Mouse (Mus musculus): ENCODE measurements around the gene Plekhg5. TPM values are rescaled to one million over a fixed set of nuclear protein-coding genes. Genes with fewer than 3 reads are reported as not detected.

Gene Plekhg5
- polyA plus RNA-seq (2014; fragmentation: Illumina TruSeq; extraction: RNeasy Lipid Tissue Mini Kit (QIAGEN cat#74804); ENCODE audit: low read depth, low replicate concordance): 0.13 TPM

DNA sequence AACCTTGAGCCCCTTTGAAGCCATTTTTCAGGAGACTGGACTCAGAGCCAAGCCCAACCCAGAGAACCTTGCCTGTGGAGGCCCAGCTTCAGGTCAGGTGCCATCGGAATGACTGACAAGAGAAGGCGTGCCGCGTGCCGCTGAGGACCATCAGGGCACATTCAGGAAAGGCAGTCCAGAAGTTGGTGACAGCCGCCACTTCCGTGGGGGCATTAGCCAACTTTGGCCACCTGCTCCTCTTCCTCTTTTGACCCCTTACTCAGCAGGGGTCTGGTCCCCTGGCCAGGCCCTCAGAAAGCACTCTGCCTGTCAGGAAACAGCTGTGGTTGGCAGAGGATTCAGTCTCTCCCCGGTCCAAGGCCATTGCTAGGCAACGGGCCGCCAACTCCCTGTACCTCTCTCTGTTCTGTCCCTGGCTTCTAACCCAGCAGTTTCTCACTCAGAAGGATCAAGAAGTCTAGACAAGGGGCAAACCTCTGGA lies at the start of gene Plekhg5:
Gene Plekhg5 (plus strand): TSS at position 378 of the 481 bp plus-strand sequence.

DNA sequence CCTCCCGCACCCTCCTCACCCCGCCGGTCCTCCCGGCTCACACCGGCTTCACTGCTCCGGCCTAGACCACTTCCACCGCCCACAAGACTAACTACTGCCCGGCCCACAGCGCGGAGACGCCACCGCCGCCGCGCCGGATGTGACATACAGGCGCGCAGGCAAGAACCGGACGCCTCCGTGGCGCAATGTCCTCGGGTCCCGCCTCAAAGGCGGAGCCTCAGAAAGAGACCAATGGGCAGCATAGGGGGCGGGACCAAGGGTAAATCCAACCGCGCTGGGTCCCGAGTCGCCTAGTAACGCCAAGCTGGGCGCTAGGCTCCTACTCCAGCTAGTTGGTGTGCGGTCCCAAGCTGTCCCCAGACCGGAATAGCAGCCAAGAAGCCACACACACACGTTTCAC lies 44.8 kb upstream of the Plekhg5 start, which contains the start of gene Zbtb48:
Gene Zbtb48 (minus strand): TSS at position 148 of the 400 bp plus-strand sequence.

DNA sequence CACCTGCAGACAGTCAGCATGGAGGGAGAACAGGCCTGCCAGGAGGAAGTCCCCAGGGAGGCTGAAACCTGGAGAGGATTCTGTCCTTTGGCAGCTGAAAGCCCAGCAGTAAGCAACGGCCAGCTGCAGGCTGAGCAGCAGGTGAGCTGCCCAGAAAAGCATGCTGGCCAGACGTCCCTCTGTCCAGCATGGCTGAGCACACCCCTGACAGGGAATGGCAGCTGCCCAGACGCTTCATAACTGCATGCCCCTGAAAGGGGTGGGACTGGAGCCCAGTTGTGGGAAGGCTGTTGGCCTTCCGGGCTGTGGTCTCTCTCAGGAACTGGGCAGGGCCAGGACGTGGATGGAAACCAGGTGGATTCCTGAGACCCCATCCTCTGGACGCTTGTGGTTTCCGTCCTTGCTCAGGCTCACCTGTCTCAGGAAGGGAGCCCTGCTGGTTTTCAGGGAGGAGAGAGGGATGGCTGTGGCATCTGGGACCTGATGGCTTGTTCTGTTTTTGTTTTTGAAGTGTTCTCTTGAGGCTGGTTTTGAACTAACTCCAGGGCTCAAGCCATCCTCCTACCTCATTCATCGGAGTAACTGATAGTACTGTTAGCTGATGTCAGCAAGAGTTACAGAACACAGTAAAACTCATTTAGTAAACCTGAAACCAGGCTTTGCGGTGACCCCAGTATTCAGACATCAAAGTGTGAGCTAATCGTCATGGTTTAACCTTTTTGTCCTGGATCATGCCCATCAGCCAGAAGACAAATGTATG lies 33.9 kb upstream of the Plekhg5 start, which contains the start of gene Tas1r1:
Gene Tas1r1 (minus strand): TSS at position 344 of the 760 bp plus-strand sequence.

DNA sequence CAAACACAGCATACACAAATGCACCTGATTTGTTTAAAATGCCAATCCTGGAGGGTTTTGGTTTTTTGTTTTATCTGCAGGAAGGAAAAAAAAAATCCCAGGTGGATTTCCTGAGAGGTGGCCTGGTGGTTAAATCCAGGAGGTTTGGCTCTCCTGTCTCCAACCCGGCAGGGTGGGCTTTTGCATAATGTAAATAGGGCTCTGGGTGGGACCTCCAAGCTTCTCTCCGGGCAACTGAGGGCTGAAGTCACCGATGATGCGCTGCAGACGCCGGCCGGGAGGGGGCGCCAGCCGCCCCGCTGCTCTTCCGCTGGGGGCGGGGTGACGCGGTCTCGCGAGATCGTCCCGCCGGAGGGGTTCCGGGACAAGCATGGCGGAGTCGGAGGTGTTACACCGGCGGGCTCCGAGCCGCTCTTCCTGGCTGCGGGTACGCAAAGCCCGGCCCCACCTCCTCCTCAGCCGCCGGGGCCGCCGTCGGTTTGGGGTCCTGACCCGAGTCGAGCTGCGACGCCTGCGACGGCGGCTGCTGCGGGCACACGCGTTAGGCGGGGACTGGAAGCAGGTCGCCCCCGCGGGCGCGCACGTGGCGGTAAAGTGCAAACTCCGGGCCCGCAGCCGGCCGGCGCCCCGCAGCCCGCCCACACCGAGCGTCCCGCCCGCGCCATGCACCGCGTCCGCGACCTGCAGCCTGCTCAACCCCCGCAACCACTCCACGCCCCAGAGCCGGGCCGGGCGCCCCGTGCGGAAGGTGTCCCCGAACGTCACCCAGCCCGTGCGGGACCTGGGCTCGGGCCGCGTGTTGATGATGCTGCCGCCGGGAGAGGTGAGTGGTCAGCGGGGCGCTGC lies 33.1 kb upstream of the Plekhg5 start, which contains the start of gene Nol9:
Gene Nol9 (plus strand): TSS at position 337 of the 846 bp plus-strand sequence.

DNA sequence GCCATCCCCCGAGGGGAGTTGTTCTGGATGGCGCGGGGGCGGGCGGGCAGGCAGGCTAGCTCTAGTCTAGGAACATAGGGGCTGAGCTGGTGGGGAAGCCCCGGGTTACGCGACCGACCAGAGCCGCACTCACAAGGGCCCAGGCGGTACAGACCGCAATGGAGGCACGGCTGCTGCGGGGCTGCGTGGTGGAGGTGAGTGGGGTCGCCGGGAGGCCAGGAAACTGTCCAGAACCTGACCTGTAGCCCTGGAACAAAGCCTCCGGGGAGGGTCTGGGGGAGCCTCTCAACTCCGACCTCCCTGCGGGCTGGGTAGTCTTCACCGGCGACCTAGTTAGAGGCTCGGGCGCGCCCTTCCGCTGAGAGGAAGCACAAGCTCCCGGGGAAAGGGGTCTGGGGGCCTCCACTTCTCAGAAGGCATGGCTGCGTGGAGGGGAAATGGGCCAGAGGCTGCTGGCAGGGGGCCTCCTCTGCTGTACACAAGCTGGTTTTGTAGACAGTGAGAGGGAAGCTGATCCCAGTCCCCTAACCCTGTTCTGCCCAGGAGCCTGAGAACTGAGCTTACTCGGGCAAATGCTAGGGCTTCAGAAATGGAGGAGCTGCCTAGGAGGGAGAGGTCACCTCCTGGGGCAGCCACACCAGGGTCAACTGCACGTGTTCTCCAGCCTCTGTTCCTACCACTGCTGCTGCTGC lies 43.8 kb downstream of the Plekhg5 start, which contains the start of gene Tnfrsf25:
Gene Tnfrsf25 (plus strand): TSS at position 14 of the 692 bp plus-strand sequence.

DNA sequence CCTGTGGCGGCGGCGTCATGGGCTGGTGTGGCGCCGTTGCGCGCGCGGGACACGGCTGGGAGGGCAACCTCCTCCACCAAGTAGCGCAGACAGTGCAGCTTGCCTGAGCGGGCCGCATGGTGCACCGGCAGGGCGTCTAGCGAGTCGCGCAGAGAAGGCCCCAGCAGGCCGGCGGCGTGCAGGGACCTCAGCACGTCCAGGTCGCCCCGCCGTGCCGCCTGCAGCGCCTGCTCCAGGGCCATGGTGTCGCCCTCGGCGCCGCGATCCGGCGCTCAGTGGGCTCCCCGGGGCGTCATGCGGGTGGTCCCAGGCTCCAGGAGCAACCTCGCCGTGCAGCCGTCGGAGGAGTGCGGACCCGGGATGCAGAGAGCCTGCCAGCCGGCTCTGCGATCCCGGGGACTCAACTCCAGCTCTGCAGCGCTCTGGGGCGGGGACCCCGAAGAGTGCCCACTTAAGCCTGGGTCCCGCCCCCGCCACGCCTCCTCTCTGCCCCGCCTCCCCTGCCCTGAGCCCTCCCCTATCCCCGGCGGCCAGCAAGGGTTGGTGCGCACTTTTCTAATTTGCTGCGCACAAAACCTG lies 79.8 kb downstream of the Plekhg5 start, which contains the start of gene Espn:
Gene Espn (minus strand): TSS at position 406 of the 579 bp plus-strand sequence.

DNA sequence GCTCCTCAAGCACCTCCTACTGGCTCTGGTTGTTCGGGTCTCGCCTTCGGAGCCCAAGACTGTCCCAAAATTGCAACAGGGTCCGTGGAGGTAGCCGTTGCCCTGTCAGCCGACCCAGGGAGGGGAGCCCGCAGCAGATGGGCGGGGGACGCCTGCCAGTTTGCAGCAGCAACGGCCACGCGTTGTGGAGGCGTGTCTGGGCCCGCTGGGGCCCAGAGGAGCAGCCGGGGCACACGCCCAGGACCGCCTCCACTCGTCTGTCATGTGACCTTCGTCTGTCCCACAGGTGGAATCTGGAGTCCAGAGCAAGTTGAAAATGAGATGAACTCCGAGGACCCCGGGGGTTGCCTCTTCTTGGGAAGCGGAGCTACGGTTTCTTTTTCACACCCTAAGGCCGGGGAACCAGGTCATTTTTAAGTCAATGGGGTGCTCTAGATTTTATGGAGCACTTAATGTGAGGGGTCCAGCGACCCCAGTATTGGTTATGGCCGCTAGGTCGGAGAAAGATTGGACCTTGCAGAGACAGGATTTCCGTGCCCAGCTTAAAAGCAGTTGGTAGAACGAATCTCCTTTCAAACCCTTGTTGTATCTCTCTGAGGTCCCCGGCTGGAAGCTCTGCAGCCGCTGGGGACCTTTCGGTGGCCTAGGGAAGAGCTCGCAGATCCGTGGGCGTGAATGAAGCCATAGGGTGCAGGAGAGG lies 86.4 kb downstream of the Plekhg5 start, which contains the start of gene Hes2:
Gene Hes2 (plus strand): TSS at position 283 of the 700 bp plus-strand sequence.

Other genes with a start within 250 kb of the Plekhg5 start
- gene Camta1, start 210.6 kb upstream of the Plekhg5 start, polyA plus RNA-seq (2014; fragmentation: Illumina TruSeq; extraction: RNeasy Lipid Tissue Mini Kit (QIAGEN cat#74804); ENCODE audit: low read depth, low replicate concordance): 26.9 TPM
- 24.7 TPM for gene Dnajc11, start 138.8 kb upstream of the Plekhg5 start, polyA plus RNA-seq (2014; fragmentation: Illumina TruSeq; extraction: RNeasy Lipid Tissue Mini Kit (QIAGEN cat#74804); ENCODE audit: low read depth, low replicate concordance)
- not detected for gene Thap3, start 83.5 kb upstream of the Plekhg5 start, polyA plus RNA-seq (2014; fragmentation: Illumina TruSeq; extraction: RNeasy Lipid Tissue Mini Kit (QIAGEN cat#74804); ENCODE audit: low read depth, low replicate concordance)
- 3.0 TPM for gene Phf13, start 76.2 kb upstream of the Plekhg5 start, polyA plus RNA-seq (2014; fragmentation: Illumina TruSeq; extraction: RNeasy Lipid Tissue Mini Kit (QIAGEN cat#74804); ENCODE audit: low read depth, low replicate concordance)
- 3.1 TPM for gene Klhl21, start 63.7 kb upstream of the Plekhg5 start, polyA plus RNA-seq (2014; fragmentation: Illumina TruSeq; extraction: RNeasy Lipid Tissue Mini Kit (QIAGEN cat#74804); ENCODE audit: low read depth, low replicate concordance)
- 2.8 TPM for gene Zbtb48, start 44.8 kb upstream of the Plekhg5 start, polyA plus RNA-seq (2014; fragmentation: Illumina TruSeq; extraction: RNeasy Lipid Tissue Mini Kit (QIAGEN cat#74804); ENCODE audit: low read depth, low replicate concordance)
- not detected for gene Tas1r1, start 33.9 kb upstream of the Plekhg5 start, polyA plus RNA-seq (2014; fragmentation: Illumina TruSeq; extraction: RNeasy Lipid Tissue Mini Kit (QIAGEN cat#74804); ENCODE audit: low read depth, low replicate concordance)
- 5.8 TPM for gene Nol9, start 33.2 kb upstream of the Plekhg5 start, polyA plus RNA-seq (2014; fragmentation: Illumina TruSeq; extraction: RNeasy Lipid Tissue Mini Kit (QIAGEN cat#74804); ENCODE audit: low read depth, low replicate concordance)
- not detected for gene Tnfrsf25, start 43.4 kb downstream of the Plekhg5 start, polyA plus RNA-seq (2014; fragmentation: Illumina TruSeq; extraction: RNeasy Lipid Tissue Mini Kit (QIAGEN cat#74804); ENCODE audit: low read depth, low replicate concordance)
- gene Espn, start 79.9 kb downstream of the Plekhg5 start, polyA plus RNA-seq (2014; fragmentation: Illumina TruSeq; extraction: RNeasy Lipid Tissue Mini Kit (QIAGEN cat#74804); ENCODE audit: low read depth, low replicate concordance): not detected
- not detected for gene Hes2, start 86.4 kb downstream of the Plekhg5 start, polyA plus RNA-seq (2014; fragmentation: Illumina TruSeq; extraction: RNeasy Lipid Tissue Mini Kit (QIAGEN cat#74804); ENCODE audit: low read depth, low replicate concordance)
- 1.0 TPM for gene Acot7, start 105.6 kb downstream of the Plekhg5 start, polyA plus RNA-seq (2014; fragmentation: Illumina TruSeq; extraction: RNeasy Lipid Tissue Mini Kit (QIAGEN cat#74804); ENCODE audit: low read depth, low replicate concordance)
- 0.16 TPM for gene Gpr153, start 201.7 kb downstream of the Plekhg5 start, polyA plus RNA-seq (2014; fragmentation: Illumina TruSeq; extraction: RNeasy Lipid Tissue Mini Kit (QIAGEN cat#74804); ENCODE audit: low read depth, low replicate concordance)
- not detected for gene Hes3, start 219.2 kb downstream of the Plekhg5 start, polyA plus RNA-seq (2014; fragmentation: Illumina TruSeq; extraction: RNeasy Lipid Tissue Mini Kit (QIAGEN cat#74804); ENCODE audit: low read depth, low replicate concordance)
- 5.8 TPM for gene Icmt, start 224.7 kb downstream of the Plekhg5 start, polyA plus RNA-seq (2014; fragmentation: Illumina TruSeq; extraction: RNeasy Lipid Tissue Mini Kit (QIAGEN cat#74804); ENCODE audit: low read depth, low replicate concordance)
- not detected for gene Rnf207, start 246.5 kb downstream of the Plekhg5 start, polyA plus RNA-seq (2014; fragmentation: Illumina TruSeq; extraction: RNeasy Lipid Tissue Mini Kit (QIAGEN cat#74804); ENCODE audit: low read depth, low replicate concordance)